Mouse (Mus musculus): ENCODE measurements around the gene Gm11554. TPM values are rescaled to one million over a fixed set of nuclear protein-coding genes. Genes with fewer than 3 reads are reported as not detected.
"Not testable (repeated sequence)": the region's sequence is repeated elsewhere in the genome, so short reads cannot be mapped to it uniquely, and the experiment has no call there.

Gm11554 gene
- not detected in 2 replicates for polyA plus RNA-seq (2015; fragmentation: Nextera tagmentation; extraction: Ambion mirVana)

DNA sequence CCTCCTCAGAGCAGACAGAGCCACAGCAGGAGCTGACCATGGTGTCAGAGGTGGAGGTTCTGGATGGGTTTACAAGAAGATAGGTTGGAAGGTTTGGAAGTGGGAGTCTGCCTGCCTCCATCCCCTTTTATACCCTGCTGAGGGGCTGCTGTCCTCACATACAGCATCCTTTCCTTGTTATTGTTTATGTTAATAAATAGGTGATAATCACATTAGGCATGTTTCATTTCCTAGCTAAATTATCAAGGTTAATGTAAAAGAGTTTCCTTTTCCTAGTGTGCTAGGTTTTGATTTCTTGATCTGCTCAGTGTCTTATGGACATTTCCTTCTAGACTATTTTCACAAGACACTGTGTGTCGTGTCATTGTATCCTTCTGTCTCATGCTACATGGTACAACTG is at the start of gene Gm11554:
TSS of gene Gm11554 (minus strand) at position 101 of the 400 bp plus-strand sequence.
- not testable (repeated sequence) for H3K4me3 ChIP-seq (replicated peaks; ENCODE audit: low read depth, low read length); H3K9me3 ChIP-seq (replicated peaks; ENCODE audit: low read length); H3K36me3 ChIP-seq (ENCODE audit: insufficient read depth, low read length); H3K27ac ChIP-seq; DNase-seq (ENCODE audit: low spot score); ATAC-seq (replicated peaks; ENCODE audit: low FRiP score, low read depth); H3K27me3 ChIP-seq (ENCODE audit: insufficient read depth, low read length); H3K4me1 ChIP-seq (replicated peaks; ENCODE audit: insufficient read depth, low read length); H3K4me2 ChIP-seq (ENCODE audit: low read length); H3K9ac ChIP-seq (ENCODE audit: low read depth, low read length)
- no CpG with 5 or more reads among the region's 1 CpGs for WGBS

DNA sequence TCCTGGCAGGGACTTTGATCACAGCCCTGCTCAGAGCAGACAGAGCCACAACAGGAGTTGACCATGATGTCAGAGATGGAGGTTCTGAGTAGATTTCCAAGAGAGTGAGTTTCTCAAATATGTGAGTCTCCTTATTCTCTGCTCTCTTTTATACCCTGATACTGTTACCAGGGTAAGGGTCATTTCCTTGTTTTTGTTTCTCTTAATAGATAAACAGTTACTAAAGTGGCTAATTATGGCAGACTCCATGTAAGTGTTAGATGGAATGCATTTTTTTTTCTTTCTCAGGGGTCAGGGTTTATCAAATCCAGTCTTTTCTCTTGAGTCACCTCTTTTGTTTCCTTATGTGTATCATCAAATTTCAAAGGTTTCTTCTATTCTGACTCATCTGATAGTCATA is 47.3 kb upstream of the Gm11554 start, which contains the start of gene Krtap4-16:
TSS of gene Krtap4-16 (minus strand) at position 101 of the 400 bp plus-strand sequence.
- Histone ChIP-seq H3K9ac (ENCODE audit: low read depth, low read length) (no peak within 1 kb of the TSS), H3K4me2 (ENCODE audit: low read length) (no peak within 1 kb of the TSS), H3K36me3 (ENCODE audit: insufficient read depth, low read length) (no peaks in the 10 kb centered on the region), H3K4me1 (replicated peaks; ENCODE audit: insufficient read depth, low read length) (no peaks in the 10 kb centered on the region), H3K27ac (no peak within 1 kb of the TSS), H3K4me3 (replicated peaks; ENCODE audit: low read depth, low read length) (no peak within 1 kb of the TSS), H3K9me3 (replicated peaks; ENCODE audit: low read length) (no peaks in the 10 kb centered on the region), H3K27me3 (ENCODE audit: insufficient read depth, low read length) (no peaks in the 10 kb centered on the region)
- ATAC-seq (replicated peaks; ENCODE audit: low FRiP score, low read depth), result no peak
- no peak for DNase-seq (ENCODE audit: low spot score)
- TF ChIP-seq CTCF (IDR thresholded peaks at IDR 0.05; ENCODE audit: low read depth), result no peak

DNA sequence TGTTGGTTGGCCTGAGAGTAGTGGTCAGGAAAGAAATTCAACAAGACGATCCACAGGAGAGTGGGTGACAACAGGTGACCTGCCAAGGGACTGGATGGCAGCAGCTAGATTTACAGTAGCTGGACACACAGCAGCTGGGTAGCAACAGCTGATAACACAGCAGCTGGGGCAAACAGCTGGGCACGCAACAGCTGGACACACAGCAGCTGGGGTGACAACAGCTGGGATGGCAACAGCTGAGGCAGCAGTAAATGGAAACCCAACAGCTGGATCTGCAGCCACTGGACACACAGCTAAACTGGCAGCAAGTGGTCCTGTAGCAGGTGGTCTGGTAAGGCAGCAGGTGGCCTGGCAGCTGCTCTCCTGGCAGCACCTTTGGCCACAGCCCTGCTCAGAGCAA is 42.5 kb upstream of the Gm11554 start:
- no peak for TF ChIP-seq CTCF (IDR thresholded peaks at IDR 0.05; ENCODE audit: low read depth)
- Histone ChIP-seq H3K9me3 (replicated peaks; ENCODE audit: low read length) (no peaks in the 10 kb centered on the region), H3K4me2 (ENCODE audit: low read length) (no peak overlapping the region), H3K9ac (ENCODE audit: low read depth, low read length) (no peak overlapping the region), H3K4me3 (replicated peaks; ENCODE audit: low read depth, low read length) (no peak overlapping the region), H3K27ac (no peak overlapping the region), H3K27me3 (ENCODE audit: insufficient read depth, low read length) (no peaks in the 10 kb centered on the region), H3K4me1 (replicated peaks; ENCODE audit: insufficient read depth, low read length) (no peaks in the 10 kb centered on the region), H3K36me3 (ENCODE audit: insufficient read depth, low read length) (no peaks in the 10 kb centered on the region)
- 78% methylated on average over 2 of the region's 2 CpGs for WGBS
- DNase-seq (ENCODE audit: low spot score), result no peak
- ATAC-seq (replicated peaks; ENCODE audit: low FRiP score, low read depth), result no peak

DNA sequence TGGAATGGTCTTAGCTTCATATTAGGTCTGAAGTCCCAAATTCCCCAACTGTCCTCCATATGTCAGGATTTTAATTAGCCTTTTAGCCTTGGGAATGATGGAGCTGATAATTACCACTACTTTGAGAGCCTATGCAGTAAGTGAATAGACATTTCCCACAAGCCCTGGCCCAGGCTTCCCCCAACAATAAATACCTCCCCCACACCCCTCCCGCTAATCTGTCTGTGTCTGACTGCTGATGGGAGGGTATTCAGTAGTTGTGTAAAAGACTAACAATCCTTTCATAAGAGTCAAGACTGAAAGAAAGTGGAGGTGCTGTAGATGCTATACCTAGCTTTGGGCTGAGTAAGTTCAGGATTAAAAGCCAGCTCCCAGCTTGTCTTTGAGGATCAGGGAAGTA is 37.9 kb upstream of the Gm11554 start:
- H3K4me3 ChIP-seq (replicated peaks; ENCODE audit: low read depth, low read length), result no peak overlapping the region
- no peak overlapping the region for H3K9ac ChIP-seq (ENCODE audit: low read depth, low read length)
- H3K36me3 ChIP-seq (ENCODE audit: insufficient read depth, low read length), result no peaks in the 10 kb centered on the region
- H3K4me1 ChIP-seq (replicated peaks; ENCODE audit: insufficient read depth, low read length), result no peaks in the 10 kb centered on the region
- no peak for TF ChIP-seq CTCF (IDR thresholded peaks at IDR 0.05; ENCODE audit: low read depth)
- no peaks in the 10 kb centered on the region for H3K27me3 ChIP-seq (ENCODE audit: insufficient read depth, low read length)
- whole genome bisulfite sequencing, result 13% methylated on average over 1 of the region's 1 CpGs
- no peak overlapping the region for H3K4me2 ChIP-seq (ENCODE audit: low read length)
- DNase-seq (ENCODE audit: low spot score), result no peak
- H3K9me3 ChIP-seq (replicated peaks; ENCODE audit: low read length), result no peaks in the 10 kb centered on the region
- H3K27ac ChIP-seq, result no peak overlapping the region
- no peak for ATAC-seq (replicated peaks; ENCODE audit: low FRiP score, low read depth)

DNA sequence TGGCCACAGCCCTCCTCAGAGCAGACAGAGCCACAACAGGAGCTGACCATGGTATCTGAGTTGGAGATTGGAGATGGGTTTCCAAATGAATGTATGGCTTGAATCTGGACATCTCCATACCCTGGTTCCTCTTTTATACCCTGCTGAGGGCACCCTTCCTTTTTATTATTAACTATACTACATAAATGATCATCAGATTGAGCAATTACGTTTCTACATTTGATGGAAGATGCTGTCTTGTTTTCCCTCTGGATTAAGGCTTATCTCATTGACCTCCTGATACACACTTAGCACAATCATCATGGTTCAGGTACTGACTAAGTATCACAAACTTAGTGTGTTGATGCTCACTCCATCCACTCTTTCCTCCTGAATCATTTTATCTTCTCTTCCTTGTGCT is 33.7 kb upstream of the Gm11554 start, which contains the start of gene 2300003K06Rik:
TSS of gene 2300003K06Rik (minus strand) at position 101 of the 400 bp plus-strand sequence.
- Histone ChIP-seq H3K9ac (ENCODE audit: low read depth, low read length) (no peak within 1 kb of the TSS), H3K9me3 (replicated peaks; ENCODE audit: low read length) (no peaks in the 10 kb centered on the region), H3K27ac (no peak within 1 kb of the TSS), H3K4me3 (replicated peaks; ENCODE audit: low read depth, low read length) (no peak within 1 kb of the TSS), H3K4me1 (replicated peaks; ENCODE audit: insufficient read depth, low read length) (no peaks in the 10 kb centered on the region), H3K27me3 (ENCODE audit: insufficient read depth, low read length) (no peaks in the 10 kb centered on the region), H3K4me2 (ENCODE audit: low read length) (no peak within 1 kb of the TSS), H3K36me3 (ENCODE audit: insufficient read depth, low read length) (no peaks in the 10 kb centered on the region)
- WGBS, result 70% methylated on average over 1 of the region's 1 CpGs
- DNase-seq (ENCODE audit: low spot score) (no peak), ATAC-seq (replicated peaks; ENCODE audit: low FRiP score, low read depth) (no peak)
- TF ChIP-seq CTCF (IDR thresholded peaks at IDR 0.05; ENCODE audit: low read depth), result no peak

DNA sequence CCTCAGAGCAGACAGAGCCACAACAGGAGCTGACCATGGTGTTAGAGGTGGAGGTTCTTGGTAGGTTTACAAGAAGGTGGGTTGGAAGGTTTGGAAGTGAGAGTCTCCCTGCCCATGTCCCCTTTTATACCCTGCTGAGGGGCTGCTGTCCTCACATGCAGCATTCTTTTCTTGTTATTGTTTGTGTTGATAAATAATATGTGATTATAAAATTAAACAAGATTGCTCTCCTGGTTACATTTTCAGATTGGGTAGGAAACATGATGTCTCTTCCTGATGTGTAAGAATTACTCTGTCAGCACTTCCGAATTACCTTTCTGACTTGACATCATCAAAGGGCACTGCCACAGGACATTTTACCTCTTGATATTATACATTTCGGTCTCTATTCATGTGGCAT is 11.3 kb upstream of the Gm11554 start, which contains the start of gene Gm11564:
TSS of gene Gm11564 (minus strand) at position 101 of the 400 bp plus-strand sequence.
- ATAC-seq (replicated peaks; ENCODE audit: low FRiP score, low read depth); DNase-seq (ENCODE audit: low spot score); H3K4me2 ChIP-seq (ENCODE audit: low read length); H3K9ac ChIP-seq (ENCODE audit: low read depth, low read length); H3K4me1 ChIP-seq (replicated peaks; ENCODE audit: insufficient read depth, low read length); H3K27ac ChIP-seq; H3K9me3 ChIP-seq (replicated peaks; ENCODE audit: low read length); H3K27me3 ChIP-seq (ENCODE audit: insufficient read depth, low read length); H3K36me3 ChIP-seq (ENCODE audit: insufficient read depth, low read length); H3K4me3 ChIP-seq (replicated peaks; ENCODE audit: low read depth, low read length): not testable (repeated sequence)
- 82% methylated on average over 2 of the region's 2 CpGs for WGBS

DNA sequence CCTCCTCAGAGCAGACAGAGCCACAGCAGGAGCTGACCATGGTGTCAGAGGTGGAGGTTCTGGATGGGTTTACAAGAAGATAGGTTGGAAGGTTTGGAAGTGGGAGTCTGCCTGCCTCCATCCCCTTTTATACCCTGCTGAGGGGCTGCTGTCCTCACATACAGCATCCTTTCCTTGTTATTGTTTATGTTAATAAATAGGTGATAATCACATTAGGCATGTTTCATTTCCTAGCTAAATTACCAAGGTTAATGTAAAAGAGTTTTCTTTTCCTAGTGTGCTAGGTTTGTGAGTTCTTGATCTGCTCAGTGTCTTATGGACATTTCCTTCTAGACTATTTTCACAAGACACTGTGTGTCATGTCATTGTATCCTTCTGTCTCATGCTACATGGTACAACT is 5.5 kb upstream of the Gm11554 start, which contains the start of gene Krtap4-13:
TSS of gene Krtap4-13 (minus strand) at position 101 of the 400 bp plus-strand sequence.
- not testable (repeated sequence) for H3K9me3 ChIP-seq (replicated peaks; ENCODE audit: low read length); H3K9ac ChIP-seq (ENCODE audit: low read depth, low read length); H3K27ac ChIP-seq; H3K4me3 ChIP-seq (replicated peaks; ENCODE audit: low read depth, low read length); H3K27me3 ChIP-seq (ENCODE audit: insufficient read depth, low read length); H3K4me2 ChIP-seq (ENCODE audit: low read length); H3K4me1 ChIP-seq (replicated peaks; ENCODE audit: insufficient read depth, low read length); H3K36me3 ChIP-seq (ENCODE audit: insufficient read depth, low read length); DNase-seq (ENCODE audit: low spot score); ATAC-seq (replicated peaks; ENCODE audit: low FRiP score, low read depth)

DNA sequence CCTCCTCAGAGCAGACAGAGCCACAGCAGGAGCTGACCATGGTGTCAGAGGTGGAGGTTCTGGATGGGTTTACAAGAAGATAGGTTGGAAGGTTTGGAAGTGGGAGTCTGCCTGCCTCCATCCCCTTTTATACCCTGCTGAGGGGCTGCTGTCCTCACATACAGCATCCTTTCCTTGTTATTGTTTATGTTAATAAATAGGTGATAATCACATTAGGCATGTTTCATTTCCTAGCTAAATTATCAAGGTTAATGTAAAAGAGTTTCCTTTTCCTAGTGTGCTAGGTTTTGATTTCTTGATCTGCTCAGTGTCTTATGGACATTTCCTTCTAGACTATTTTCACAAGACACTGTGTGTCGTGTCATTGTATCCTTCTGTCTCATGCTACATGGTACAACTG is 5.4 kb downstream of the Gm11554 start, which contains the start of gene Gm11569:
TSS of gene Gm11569 (minus strand) at position 101 of the 400 bp plus-strand sequence.
- H3K4me3 ChIP-seq (replicated peaks; ENCODE audit: low read depth, low read length); H3K4me1 ChIP-seq (replicated peaks; ENCODE audit: insufficient read depth, low read length); H3K9me3 ChIP-seq (replicated peaks; ENCODE audit: low read length); H3K9ac ChIP-seq (ENCODE audit: low read depth, low read length); ATAC-seq (replicated peaks; ENCODE audit: low FRiP score, low read depth); H3K4me2 ChIP-seq (ENCODE audit: low read length); H3K27me3 ChIP-seq (ENCODE audit: insufficient read depth, low read length); H3K36me3 ChIP-seq (ENCODE audit: insufficient read depth, low read length); H3K27ac ChIP-seq; DNase-seq (ENCODE audit: low spot score): not testable (repeated sequence)
- WGBS, result no CpG with 5 or more reads among the region's 1 CpGs

All from kidney, postnatal 0 days (tissue).